8 mouse cellular contexts compared by ENCODE assay signal in the genomic region with DNA sequence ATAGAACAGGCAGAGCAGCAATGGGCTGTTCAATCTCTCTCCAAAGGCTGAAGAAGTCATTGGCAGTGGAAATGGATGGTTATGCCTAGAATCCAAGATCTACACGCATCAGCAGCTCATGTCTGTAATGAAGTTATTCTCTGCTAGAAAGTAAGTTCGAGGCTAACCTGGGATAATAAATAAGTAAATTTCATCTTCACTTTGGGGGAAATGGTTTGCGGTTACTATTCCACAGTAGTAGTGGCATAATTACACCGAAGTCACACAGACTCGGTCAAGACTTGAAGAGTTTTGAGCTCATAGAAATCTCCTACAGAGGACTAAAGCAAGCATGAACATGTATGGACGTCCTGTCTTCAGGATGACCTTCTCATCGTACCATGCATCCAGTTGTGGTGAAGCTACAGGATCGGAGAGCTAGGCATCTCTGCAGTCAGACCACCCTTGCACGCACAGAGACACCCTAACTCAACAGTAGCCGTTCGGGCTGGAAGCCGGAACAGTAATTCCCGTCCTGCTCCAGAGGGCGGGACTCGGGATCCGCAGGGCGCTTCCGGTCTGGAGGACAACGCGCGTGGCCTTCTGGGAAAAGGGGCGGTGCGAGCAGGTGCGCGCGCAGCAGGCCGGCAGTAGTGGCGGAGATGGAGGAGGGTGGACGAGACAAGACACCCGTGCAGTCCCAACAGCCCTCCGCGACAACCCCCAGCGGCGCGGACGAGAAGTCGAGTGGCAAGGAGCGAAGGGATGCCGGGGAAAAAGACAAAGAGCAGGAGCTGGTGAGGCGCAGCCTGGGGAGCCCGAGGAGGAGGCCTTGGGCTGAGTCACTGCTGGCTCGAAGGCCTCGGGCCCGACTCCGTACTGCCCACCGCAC. TPM values are rescaled to one million over a fixed set of nuclear protein-coding genes. Genes with fewer than 3 reads are reported as not detected.
DNase-seq lines count a peak whose midpoint lies in the region; ATAC-seq and TF ChIP-seq lines count a peak whose summit lies in the region.

Psmd2 (plus strand) TSS at position 577 of the 871 bp plus-strand sequence.

- no peaks in the 10 kb centered on the region for H3K27me3 ChIP-seq in embryonic facial prominence, embryonic 14.5 days (replicated peaks; ENCODE audit: control insufficient read depth, insufficient read depth, low read length)
- H3K27me3 ChIP-seq in limb, embryonic 14.5 days (ENCODE audit: control insufficient read depth, insufficient read depth, low read length) = no peaks in the 10 kb centered on the region
- no peaks in the 10 kb centered on the region for H3K27me3 ChIP-seq in midbrain, postnatal 0 days (ENCODE audit: insufficient read depth, low read length)

- H3K4me2 ChIP-seq in embryonic facial prominence, embryonic 14.5 days (ENCODE audit: low read depth, low read length) = peak within 1 kb of the TSS; percentile 74
- peak within 1 kb of the TSS; percentile 80 for H3K4me2 ChIP-seq in limb, embryonic 14.5 days (replicated peaks; ENCODE audit: low read depth, low read length, severe bottlenecking)
- H3K4me2 ChIP-seq in midbrain, postnatal 0 days (ENCODE audit: low read depth, low read length, poor library complexity, severe bottlenecking) = peak within 1 kb of the TSS; percentile 78

- H3K4me1 ChIP-seq in embryonic facial prominence, embryonic 14.5 days (ENCODE audit: control insufficient read depth, insufficient read depth, low read length) = peaks cover 8% of the 10 kb centered on the region
- H3K4me1 ChIP-seq in limb, embryonic 14.5 days (ENCODE audit: control insufficient read depth, insufficient read depth, low read length) = peaks cover 13% of the 10 kb centered on the region
- 0 out of 2 replicates have a peak, but pooled peaks cover 6% of the 10 kb centered on the region for H3K4me1 ChIP-seq in midbrain, postnatal 0 days (ENCODE audit: insufficient read depth, low read length)

- H3K27ac ChIP-seq in embryonic facial prominence, embryonic 14.5 days (replicated peaks; ENCODE audit: low read depth, low read length) = peak within 1 kb of the TSS; percentile 66
- H3K27ac ChIP-seq in limb, embryonic 14.5 days (replicated peaks; ENCODE audit: low read depth, low read length) = peak within 1 kb of the TSS; percentile 58
- H3K27ac ChIP-seq in midbrain, postnatal 0 days (ENCODE audit: low read depth, low read length) = peak within 1 kb of the TSS; percentile 73

- TF ChIP-seq CTCF in midbrain, postnatal 0 days (IDR thresholded peaks at IDR 0.05) = peak; percentile 42

- DNase-seq in 3T3-L1 (ENCODE audit: low read depth, low spot score) = peak; percentile 97
- DNase-seq in adrenal gland, postnatal 4 days (ENCODE audit: low spot score in 2 of 2) = peak; percentile 93 to 96
- peak; percentile 97 for DNase-seq in embryonic facial prominence, embryonic 14.5 days (ENCODE audit: low spot score)
- peak; percentile 98 for DNase-seq in heart, adult 8-10 months (ENCODE audit: low spot score)
- peak; percentile 97 for DNase-seq in kidney, adult 9 months
- DNase-seq in limb, embryonic 14.5 days (ENCODE audit: low spot score) = peak; percentile 94
- DNase-seq in midbrain, postnatal 0 days (ENCODE audit: low spot score) = peak; percentile 96
- peak; percentile 94 to 97 for DNase-seq in spleen, postnatal 14 days (ENCODE audit: low spot score in 2 of 2)

- H3K36me3 ChIP-seq in embryonic facial prominence, embryonic 14.5 days (ENCODE audit: control insufficient read depth, insufficient read depth, low read length) = peaks cover 34% of the 10 kb centered on the region
- H3K36me3 ChIP-seq in limb, embryonic 14.5 days (ENCODE audit: control insufficient read depth, insufficient read depth, low read length) = peaks cover 26% of the 10 kb centered on the region
- peaks cover 13% of the 10 kb centered on the region for H3K36me3 ChIP-seq in midbrain, postnatal 0 days (ENCODE audit: insufficient read depth, low read length)

- H3K9me3 ChIP-seq in embryonic facial prominence, embryonic 14.5 days (ENCODE audit: control insufficient read depth, low read length) = no peaks in the 10 kb centered on the region
- H3K9me3 ChIP-seq in limb, embryonic 14.5 days (ENCODE audit: control insufficient read depth, low read length) = no peaks in the 10 kb centered on the region
- no peaks in the 10 kb centered on the region for H3K9me3 ChIP-seq in midbrain, postnatal 0 days (ENCODE audit: low read length)

- WGBS in embryonic facial prominence, embryonic 14.5 days = 2% methylated on average over 46 of the region's 46 CpGs
- WGBS in limb, embryonic 14.5 days = 2% methylated on average over 43 of the region's 46 CpGs
- 2% methylated on average over 46 of the region's 46 CpGs for WGBS in midbrain, postnatal 0 days

- H3K4me3 ChIP-seq in embryonic facial prominence, embryonic 14.5 days (ENCODE audit: low read depth, low read length) = peak within 1 kb of the TSS; percentile 90
- peak within 1 kb of the TSS; percentile 65 for H3K4me3 ChIP-seq in limb, embryonic 14.5 days (replicated peaks; ENCODE audit: low read length)
- H3K4me3 ChIP-seq in midbrain, postnatal 0 days (ENCODE audit: low read depth, low read length) = peak within 1 kb of the TSS; percentile 64

- peak; percentile 70; the same call in 1 of the 2 replicates for TF ChIP-seq POLR2A in limb, embryonic 14.5 days (IDR thresholded peaks at IDR 0.05; ENCODE audit: borderline replicate concordance, extremely low read depth, insufficient read depth, insufficient read length)

- ATAC-seq in embryonic facial prominence, embryonic 14.5 days (ENCODE audit: low read depth) = peak; percentile 98
- ATAC-seq in limb, embryonic 14.5 days (ENCODE audit: low FRiP score, low read depth) = peak; percentile 97
- ATAC-seq in midbrain, postnatal 0 days (ENCODE audit: low FRiP score) = peak; percentile 96

- H3K9ac ChIP-seq in embryonic facial prominence, embryonic 14.5 days (ENCODE audit: low read depth, low read length) = peak within 1 kb of the TSS; percentile 90
- H3K9ac ChIP-seq in limb, embryonic 14.5 days (ENCODE audit: low read depth, low read length, severe bottlenecking) = peak within 1 kb of the TSS; percentile 80
- peak within 1 kb of the TSS; percentile 79 for H3K9ac ChIP-seq in midbrain, postnatal 0 days (replicated peaks; ENCODE audit: low read length, poor library complexity, severe bottlenecking)

RNA-seq across cellular contexts. Expression of gene Psmd2, which starts in this region (rescaled TPM):
- total RNA-seq in adrenal gland, postnatal 4 days (2021) = 100 to 1,000 TPM; 216 to 230 TPM
- 278 and 312 TPM in 2 replicates for polyA plus RNA-seq in embryonic facial prominence, embryonic 14.5 days (2014; fragmentation: Nextera tagmentation; extraction: Ambion mirVana)
- 100 to 1,000 TPM; 198 to 209 (median 203) TPM for total RNA-seq in heart, adult 8-10 months (2022)
- polyA plus RNA-seq in limb, embryonic 14.5 days (2012; rRNA removed) = 156 and 180 TPM in 2 replicates
- polyA plus RNA-seq in limb, embryonic 14.5 days (2014; fragmentation: Nextera tagmentation; extraction: Ambion mirVana) = 270 and 298 TPM in 2 replicates
- 201 and 235 TPM in 2 replicates for total RNA-seq in midbrain, postnatal 0 days (2014; rRNA removed)
- polyA plus RNA-seq in midbrain, postnatal 0 days (2015; fragmentation: Nextera tagmentation; extraction: Ambion mirVana) = 311 and 316 TPM in 2 replicates

Comparison
In these comparisons a context has a peak if more than half of its experiments do, and no peak if none do; other contexts are left out.
1. Peak in every context shown above with its lines: DNase-seq, ATAC-seq, H3K4me3 ChIP-seq and H3K27ac ChIP-seq.